Mouse (Mus musculus) hindbrain, embryonic 16.5 days (tissue): Measurements from ENCODE around the gene Tdrd5. TPM values are rescaled to one million over a fixed set of nuclear protein-coding genes. Genes with fewer than 3 reads are reported as not detected.

ENCODE experiments used
- ATAC-seq: fragments of 200-750 bp; cut with Nextera tagmentation; 2 replicates; pipeline ENCODE4 v1.8.0; 2017; ENCODE audit warnings: moderate TSS enrichment, moderate library complexity
- H3K27ac ChIP-seq: fragments of 300-500 bp; sonication (generic); 2 replicates; pipeline ENCODE4 v1.5.1; 2014; ENCODE audit warnings: low read depth, mild to moderate bottlenecking, control low read depth, low read length, moderate library complexity
- H3K27me3 ChIP-seq: fragments of 300-500 bp; sonication (generic); replicated peaks from 2 replicates; pipeline ENCODE4 v1.6.1; 2014; ENCODE audit warnings: low read length; ENCODE audit not compliant: control insufficient read depth, insufficient read depth
- H3K36me3 ChIP-seq: fragments of 300-500 bp; sonication (generic); 2 replicates; pipeline ENCODE4 v1.6.1; 2014; ENCODE audit warnings: mild to moderate bottlenecking, low read length, moderate library complexity, mixed read lengths; ENCODE audit not compliant: control insufficient read depth, insufficient read depth
- H3K4me1 ChIP-seq: fragments of 300-500 bp; sonication (generic); 2 replicates; pipeline ENCODE4 v1.6.1; 2014; ENCODE audit warnings: low read depth, low read length; ENCODE audit not compliant: control insufficient read depth, insufficient read depth
- H3K4me2 ChIP-seq: fragments of 300-500 bp; sonication (generic); 2 replicates; pipeline ENCODE4 v1.6.1; 2014; ENCODE audit warnings: mild to moderate bottlenecking, low read length, control low read depth, moderate library complexity
- H3K4me3 ChIP-seq: fragments of 300-500 bp; sonication (generic); 2 replicates; pipeline ENCODE4 v1.5.1; 2014; ENCODE audit warnings: mild to moderate bottlenecking, low read length, control low read depth, moderate library complexity
- H3K9ac ChIP-seq: fragments of 300-500 bp; sonication (generic); 2 replicates; pipeline ENCODE4 v1.6.1; 2014; ENCODE audit warnings: low read depth, mild to moderate bottlenecking, control low read depth, low read length, moderate library complexity
- H3K9me3 ChIP-seq: fragments of 300-500 bp; sonication (generic); 2 replicates; pipeline ENCODE4 v1.6.1; 2014; ENCODE audit warnings: mild to moderate bottlenecking, low read length, moderate library complexity; ENCODE audit not compliant: control insufficient read depth
- WGBS: fragments of 180-500 bp; shearing (Covaris S2); extraction: QIAGEN DNeasy Blood & Tissue Kit; methylation state at CpG from one replicate; pipeline ENCODE4 v1.1.7; 2014; 5-methylcytosine and 5-hydroxymethylcytosine counted together
- polyA plus RNA-seq: library from polyadenylated mRNA; unstranded; fragments of >200 nt; fragmentation: Nextera tagmentation; extraction: Ambion mirVana; gene quantifications from 2 replicates; pipeline ENCODE4 v1.2.1, GENCODE M21; 2015

Gene Tdrd5
- polyA plus RNA-seq, 1 experiment from 2014 or later = 1.0 TPM

DNA sequence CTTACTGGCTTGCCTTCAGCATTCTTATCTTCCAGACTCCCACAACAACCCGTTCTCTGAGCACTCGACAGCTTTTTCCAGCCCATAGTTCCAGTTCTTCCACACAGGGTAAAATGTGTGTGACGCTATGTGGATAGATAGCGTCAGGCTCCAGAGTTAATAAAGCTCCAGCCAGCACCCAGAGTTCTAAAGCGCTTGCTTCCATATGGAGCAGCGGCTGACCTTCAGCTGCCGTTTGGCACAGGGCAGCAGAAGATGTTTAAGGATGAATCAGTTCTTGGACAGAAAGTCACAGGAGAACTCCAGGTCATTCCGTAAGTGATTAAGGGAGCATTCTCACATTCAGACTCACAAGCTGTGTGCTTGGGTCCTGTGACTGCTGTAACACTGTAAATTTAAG is 85.5 kb downstream of the Tdrd5 start:
- no peak overlapping the region for H3K4me3 ChIP-seq
- WGBS = 74% methylated on average over 8 of the region's 8 CpGs

DNA sequence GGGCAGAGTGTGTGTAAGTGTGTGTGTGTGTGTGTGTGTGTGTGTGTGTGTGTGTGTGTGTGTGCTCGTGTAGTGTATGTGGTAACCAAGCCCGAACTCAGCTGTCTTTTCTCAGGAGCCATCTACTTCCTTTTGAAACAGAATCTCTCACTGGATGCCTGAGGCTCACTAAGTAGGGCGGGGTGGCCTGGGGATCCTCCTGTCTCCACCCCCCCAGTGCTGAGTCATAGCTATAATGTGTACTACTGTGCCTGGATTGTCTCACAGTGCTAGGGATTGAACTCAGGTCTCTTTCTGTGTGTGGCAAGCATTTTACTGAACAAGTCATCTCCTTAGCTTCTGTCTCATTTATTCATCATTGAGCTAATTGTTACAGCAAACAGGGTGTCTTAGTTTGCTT is 86.1 kb downstream of the Tdrd5 start:
- Histone ChIP-seq H3K4me3 (no peak overlapping the region), H3K27me3 (no peaks in the 10 kb centered on the region), H3K9me3 (no peaks in the 10 kb centered on the region), H3K27ac (no peak overlapping the region), H3K4me2 (no peak overlapping the region), H3K4me1 (peaks cover 6% of the 10 kb centered on the region), H3K9ac (no peak overlapping the region), H3K36me3 (no peaks in the 10 kb centered on the region)
- WGBS = 67% methylated on average over 3 of the region's 3 CpGs
- no peak for ATAC-seq

More for the DNA sequence above, 85.5 kb downstream of the Tdrd5 start:
- no peak for ATAC-seq
- Histone ChIP-seq H3K9me3 (no peaks in the 10 kb centered on the region), H3K27ac (no peak overlapping the region), H3K4me2 (no peak overlapping the region), H3K27me3 (no peaks in the 10 kb centered on the region), H3K9ac (no peak overlapping the region), H3K4me1 (peaks cover 10% of the 10 kb centered on the region), H3K36me3 (no peaks in the 10 kb centered on the region)

DNA sequence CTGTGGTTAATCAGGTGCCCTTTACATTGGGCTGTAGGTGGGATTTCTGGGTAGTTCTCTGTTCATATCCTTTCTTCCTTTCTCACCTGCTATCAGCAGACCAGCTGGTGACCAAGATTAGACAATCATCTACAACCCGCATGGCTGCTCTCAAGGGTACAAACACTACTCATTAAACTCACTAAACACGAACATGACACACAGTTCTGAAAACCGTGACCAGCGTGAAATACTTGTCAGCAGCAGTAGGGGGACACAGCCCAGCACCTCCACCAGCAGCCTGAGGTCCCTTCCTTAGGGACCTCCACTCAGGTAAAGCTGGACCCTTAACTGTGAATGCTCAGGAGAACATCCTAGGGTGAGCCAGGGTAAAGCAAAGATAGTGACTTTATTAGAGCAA is 87.2 kb downstream of the Tdrd5 start:
- no peaks in the 10 kb centered on the region for H3K36me3 ChIP-seq
- no peaks in the 10 kb centered on the region for H3K27me3 ChIP-seq
- WGBS = 65% methylated on average over 4 of the region's 4 CpGs
- ATAC-seq = no peak
- no peak overlapping the region for H3K4me2 ChIP-seq
- no peak overlapping the region for H3K9ac ChIP-seq
- no peaks in the 10 kb centered on the region for H3K9me3 ChIP-seq
- no peaks in the 10 kb centered on the region; the same call in 1 of the 2 replicates for H3K4me1 ChIP-seq
- H3K4me3 ChIP-seq = no peak overlapping the region
- no peak overlapping the region for H3K27ac ChIP-seq

DNA sequence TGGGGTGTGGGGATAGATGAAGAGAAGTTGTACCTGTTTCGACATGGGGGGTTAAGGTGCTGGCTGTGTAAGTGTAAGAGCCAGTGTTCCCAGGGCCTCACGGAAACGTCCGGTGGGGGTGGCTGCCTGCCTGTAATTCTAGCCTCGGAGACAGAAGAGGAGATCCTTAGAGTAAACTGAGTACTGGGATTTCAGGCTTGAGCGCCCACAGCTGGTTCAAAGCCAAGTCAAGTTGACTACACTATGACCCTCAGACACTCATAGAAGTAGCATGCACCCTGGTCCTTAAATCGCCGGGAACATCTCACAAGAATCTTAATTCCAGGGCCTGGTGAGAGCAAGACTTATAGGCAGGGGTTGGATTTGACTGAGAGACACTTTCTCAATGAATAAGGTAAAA is 88.8 kb downstream of the Tdrd5 start:
- Histone ChIP-seq H3K36me3 (no peaks in the 10 kb centered on the region), H3K9ac (no peak overlapping the region), H3K4me1 (no peaks in the 10 kb centered on the region; the same call in 1 of the 2 replicates), H3K4me3 (no peak overlapping the region), H3K4me2 (no peak overlapping the region), H3K9me3 (no peaks in the 10 kb centered on the region), H3K27ac (no peak overlapping the region), H3K27me3 (no peaks in the 10 kb centered on the region)
- no peak for ATAC-seq
- 85% methylated on average over 8 of the region's 8 CpGs for WGBS

DNA sequence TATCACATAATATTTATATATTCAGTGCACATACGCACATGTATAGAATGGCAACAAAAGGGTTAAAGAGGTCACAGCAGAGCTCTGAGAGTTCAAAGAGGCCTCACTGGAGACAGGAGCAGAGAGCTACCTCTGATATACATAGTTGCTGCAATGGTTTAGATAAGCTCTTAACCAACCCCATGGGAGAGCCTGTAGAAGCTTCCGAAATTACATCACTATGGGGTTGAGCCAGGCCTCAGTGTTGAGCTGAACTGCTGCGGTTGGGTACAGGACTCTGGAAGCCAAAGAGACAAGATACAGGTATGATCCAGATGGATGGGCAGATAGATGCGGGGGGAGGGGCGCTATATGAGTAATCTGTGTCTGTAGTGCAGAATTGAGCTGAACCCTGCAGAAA is 90.5 kb downstream of the Tdrd5 start:
- Histone ChIP-seq H3K4me1 (no peaks in the 10 kb centered on the region), H3K36me3 (no peaks in the 10 kb centered on the region), H3K27me3 (no peaks in the 10 kb centered on the region), H3K4me3 (no peak overlapping the region), H3K9me3 (no peaks in the 10 kb centered on the region), H3K9ac (no peak overlapping the region), H3K4me2 (no peak overlapping the region), H3K27ac (no peak overlapping the region)
- no peak for ATAC-seq
- 84% methylated on average over 5 of the region's 5 CpGs for WGBS

DNA sequence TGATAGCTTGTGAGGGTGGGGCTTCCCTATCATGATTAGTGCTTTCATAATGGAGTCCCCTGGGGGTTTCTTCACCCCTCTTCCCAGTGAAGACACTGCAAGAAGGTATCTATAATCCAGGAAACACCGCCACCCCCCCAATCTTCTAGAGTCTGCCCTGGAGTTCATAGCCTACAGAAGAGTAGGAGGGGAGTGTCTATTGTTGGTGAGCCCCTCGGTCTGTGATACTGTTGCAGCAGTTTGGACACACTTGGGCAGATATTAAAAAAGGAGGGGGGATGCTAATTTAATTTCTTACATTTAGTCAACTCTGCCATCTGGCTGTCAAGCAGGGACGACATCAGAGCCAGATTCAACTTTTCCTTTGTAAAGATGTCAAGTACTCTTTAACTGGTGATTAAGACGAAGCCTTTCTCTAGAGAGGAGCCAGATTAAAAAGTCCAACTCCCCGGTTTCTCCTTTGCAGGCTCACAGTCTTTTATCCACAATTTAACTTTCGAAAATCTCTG is 91.6 kb downstream of the Tdrd5 start:
- Histone ChIP-seq H3K36me3 (no peaks in the 10 kb centered on the region), H3K4me1 (no peaks in the 10 kb centered on the region), H3K9ac (no peak overlapping the region), H3K4me3 (no peak overlapping the region), H3K4me2 (no peak overlapping the region), H3K9me3 (no peaks in the 10 kb centered on the region), H3K27me3 (no peaks in the 10 kb centered on the region), H3K27ac (no peak overlapping the region)
- WGBS = 39% methylated on average over 6 of the region's 6 CpGs
- no peak for ATAC-seq

Other genes starting within 250 kb of the Tdrd5 start
- gene Fam163a, start 98.6 kb downstream of the Tdrd5 start, polyA plus RNA-seq = 3.7 and 4.5 TPM in 2 replicates
- gene Nphs2, start 7.1 kb upstream of the Tdrd5 start, polyA plus RNA-seq = 0.66 and 0.73 TPM in 2 replicates
- 424 and 530 TPM in 2 replicates for gene Gm2000, start 62.4 kb upstream of the Tdrd5 start, polyA plus RNA-seq
- gene Axdnd1, start 117.5 kb upstream of the Tdrd5 start, polyA plus RNA-seq = 0.22 and 0.43 TPM in 2 replicates
- gene Soat1, start 170.7 kb upstream of the Tdrd5 start, polyA plus RNA-seq = 11.3 and 12.6 TPM in 2 replicates
- gene Gm10031, start 220.3 kb upstream of the Tdrd5 start, polyA plus RNA-seq = 0.34 and 0.91 TPM in 2 replicates